Mouse (Mus musculus) E14TG2a.4 (cell line): ENCODE data around the gene Alcam.

Experiments
- CTCF ChIP-seq: conservative IDR thresholded peaks from 2 replicates; pipeline ENCODE4 v1.5.1; 2014; ENCODE audit warnings: low read length
- POU5F1 ChIP-seq: IDR thresholded peaks from 2 replicates; pipeline ENCODE4 v1.6.1; 2014; ENCODE audit warnings: low read length, borderline replicate concordance

- TF ChIP-seq CTCF (no peak), POU5F1 (no peak)
Observed at GRCm38 (mm10) chr16:52418568-52419158, 35.2 kb downstream of the Alcam start.
